ENCODE assay signal across 8 mouse cellular contexts in the genomic region with DNA sequence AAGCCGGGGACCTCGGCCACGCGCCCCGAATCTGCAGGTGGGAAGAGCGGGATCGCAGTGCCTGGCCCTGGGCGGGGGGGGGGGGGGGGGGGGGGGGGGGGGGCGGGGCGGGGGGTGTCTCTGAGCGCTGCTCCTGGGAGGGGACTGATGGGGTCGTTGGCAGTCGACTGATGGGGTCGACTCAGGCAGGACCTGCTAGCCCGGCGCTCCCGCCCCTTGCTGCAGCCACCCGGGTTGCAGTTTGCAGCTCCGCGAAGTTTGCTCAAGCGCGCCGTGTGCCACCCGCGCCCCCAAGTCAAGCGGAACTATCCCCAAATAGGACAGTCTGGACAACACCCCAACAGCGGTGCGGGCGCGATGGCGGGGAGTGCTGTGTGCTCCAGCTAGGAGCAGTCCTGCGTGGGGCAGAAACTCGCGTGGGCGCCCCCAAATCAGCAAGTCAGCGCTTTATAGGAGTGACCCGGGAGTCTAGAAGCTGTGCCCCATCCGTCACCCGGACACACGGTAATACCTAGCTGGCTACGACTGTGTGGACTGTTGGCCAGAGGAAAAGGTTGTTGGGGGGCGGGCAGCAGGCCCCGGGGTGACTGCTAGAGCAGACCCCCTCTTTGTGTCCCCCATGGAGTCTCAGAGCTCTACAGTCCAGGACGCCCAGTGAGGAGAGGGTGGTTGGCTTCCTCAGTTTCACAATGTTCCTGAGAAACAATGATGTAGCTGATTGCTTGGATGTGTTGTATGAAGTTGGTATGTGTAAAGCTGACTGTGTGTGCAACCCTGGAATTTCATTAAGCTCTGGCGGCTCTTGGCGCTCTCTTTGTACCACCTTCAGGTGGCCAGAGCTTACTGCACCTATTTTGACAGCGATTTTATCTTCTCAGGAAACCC. TPM values are rescaled to one million over a fixed set of nuclear protein-coding genes. Genes with fewer than 3 reads are reported as not detected.
DNase-seq lines count a peak whose midpoint lies in the region; ATAC-seq and TF ChIP-seq lines count a peak whose summit lies in the region.

No protein-coding gene starts in this region.

- no peak for TF ChIP-seq EP300 in MEL (IDR thresholded peaks at IDR 0.05; ENCODE audit: low read depth in 1 of 2, low read length in 2 of 2)

- peak; percentile 3 for DNase-seq in MEL (ENCODE audit: low read depth, low spot score)
- peak; percentile 78 for DNase-seq in brain, adult 2 months (ENCODE audit: low read depth, low spot score)
- DNase-seq in heart, postnatal 10 days = peak; percentile 66 to 70
- DNase-seq in kidney, postnatal 4 days = peak; percentile 69 to 84
- DNase-seq in ovary, postnatal 14 days (ENCODE audit: low spot score) = peak; percentile 29
- no peak for DNase-seq in T-cell, adult 2 months (ENCODE audit: low spot score)

- H3K4me3 ChIP-seq in MEL (ENCODE audit: control insufficient read depth in 1 of 2, insufficient read depth in 1 of 2, low read depth in 2 of 2, low read length in 2 of 2) = no peak overlapping the region
- peak overlapping the region; percentile 59 for H3K4me3 ChIP-seq in forebrain, embryonic 12.5 days (replicated peaks)
- H3K4me3 ChIP-seq in lung, embryonic 15.5 days = peak overlapping the region; percentile 53

- no peaks in the 10 kb centered on the region for H3K4me1 ChIP-seq in MEL (ENCODE audit: control insufficient read depth in 1 of 2, insufficient read depth in 2 of 2, low read length in 2 of 2)
- peaks cover 15% of the 10 kb centered on the region; the same call in 1 of the 2 replicates for H3K4me1 ChIP-seq in forebrain, embryonic 12.5 days
- H3K4me1 ChIP-seq in lung, embryonic 15.5 days = peaks cover 11% of the 10 kb centered on the region

- H3K79me2 ChIP-seq in MEL (ENCODE audit: control insufficient read depth, insufficient read depth, low read length, poor library complexity) = no peaks in the 10 kb centered on the region

- no peaks in the 10 kb centered on the region for H3K36me3 ChIP-seq in MEL (ENCODE audit: control insufficient read depth in 1 of 2, insufficient read depth in 2 of 2, low read length in 2 of 2)
- no peaks in the 10 kb centered on the region for H3K36me3 ChIP-seq in forebrain, embryonic 12.5 days (replicated peaks)
- no peaks in the 10 kb centered on the region for H3K36me3 ChIP-seq in lung, embryonic 15.5 days

- intact Hi-C loops in heart, postnatal 10 days (cut with DNase I) = loop anchor here (1.0 to 10.0 kb wide), 9 partner anchors 22 to 202 kb away; no protein-coding TSS in a partner anchor

- under 1% methylated on average over 36 of the region's 47 CpGs for WGBS in forebrain, embryonic 12.5 days
- WGBS in lung, embryonic 15.5 days = under 1% methylated on average over 36 of the region's 47 CpGs

- no peak for TF ChIP-seq CTCF in MEL (IDR thresholded peaks at IDR 0.05 in 2 of 3, conservative IDR thresholded peaks at IDR 0.05 in 1 of 3; ENCODE audit: control insufficient read depth in 1 of 3, insufficient read depth in 1 of 3, low read depth in 2 of 3, low read length in 3 of 3, poor library complexity in 1 of 3, severe bottlenecking in 1 of 3)

- no peaks in the 10 kb centered on the region for H3K9me3 ChIP-seq in MEL (replicated peaks; ENCODE audit: insufficient read depth, low read length)
- H3K9me3 ChIP-seq in forebrain, embryonic 12.5 days = no peaks in the 10 kb centered on the region
- no peaks in the 10 kb centered on the region for H3K9me3 ChIP-seq in lung, embryonic 15.5 days

- H3K27ac ChIP-seq in MEL (ENCODE audit: control insufficient read depth, low read depth, low read length) = no peak overlapping the region
- H3K27ac ChIP-seq in forebrain, embryonic 12.5 days = peak overlapping the region; percentile 83
- H3K27ac ChIP-seq in lung, embryonic 15.5 days = peak overlapping the region; percentile 93

- H3K9ac ChIP-seq in MEL (ENCODE audit: control insufficient read depth, low read depth, low read length, poor library complexity, severe bottlenecking) = no peak overlapping the region
- H3K9ac ChIP-seq in forebrain, embryonic 12.5 days = peak overlapping the region; percentile 69
- H3K9ac ChIP-seq in lung, embryonic 15.5 days = peak overlapping the region; percentile 47

- no peak for TF ChIP-seq POLR2A in MEL (IDR thresholded peaks at IDR 0.05; ENCODE audit: control insufficient read depth in 1 of 2, insufficient read depth in 1 of 2, low read depth in 1 of 2, low read length in 2 of 2, poor library complexity in 1 of 2)

- TF ChIP-seq RAD21 in MEL (IDR thresholded peaks at IDR 0.05; ENCODE audit: low read depth, low read length) = no peak

- ATAC-seq in forebrain, embryonic 12.5 days (ENCODE audit: low FRiP score) = peak; percentile 85
- peak; percentile 76 for ATAC-seq in lung, embryonic 15.5 days (ENCODE audit: borderline replicate concordance, extremely low read depth, low FRiP score, low TSS enrichment)

- peak overlapping the region; percentile 90 for H3K4me2 ChIP-seq in forebrain, embryonic 12.5 days
- peak overlapping the region; percentile 76 for H3K4me2 ChIP-seq in lung, embryonic 15.5 days

- no peaks in the 10 kb centered on the region for H3K27me3 ChIP-seq in MEL (ENCODE audit: control insufficient read depth in 1 of 2, insufficient read depth in 2 of 2, low read length in 2 of 2)
- no peaks in the 10 kb centered on the region for H3K27me3 ChIP-seq in forebrain, embryonic 12.5 days
- no peaks in the 10 kb centered on the region for H3K27me3 ChIP-seq in lung, embryonic 15.5 days

TF ChIP-seq in MEL, 35 proteins besides CTCF, POLR2A, EP300 and RAD21:
- no peak for TF ChIP-seq POLR2AphosphoS2 (IDR thresholded peaks at IDR 0.05; ENCODE audit: low read length)
TF ChIP-seq in MEL: peak in this region for 0.

RNA-seq across cellular contexts. Expression of gene Plekhg1, which starts 0.6 kb away (rescaled TPM):
- not detected in 2 replicates for total RNA-seq in MEL (2012; rRNA removed)
- polyA plus RNA-seq in MEL (2012; ENCODE audit: insufficient read depth in 1 of 2, insufficient read length in 2 of 2, low read depth in 1 of 2, low replicate concordance in 2 of 2, missing spikeins in 1 of 2) = under 1 TPM in 1 of 2 experiments, not detected in 1; 0.01 TPM
- 9.7 and 14.9 TPM in 2 replicates for polyA plus RNA-seq in forebrain, embryonic 12.5 days (2016; fragmentation: Nextera tagmentation; extraction: Ambion mirVana)
- total RNA-seq in heart, postnatal 10 days (2021) = 10 to 100 TPM; 23.3 to 23.4 TPM
- polyA plus RNA-seq in lung, embryonic 15.5 days (2015; fragmentation: Nextera tagmentation; extraction: Ambion mirVana) = 9.4 and 9.9 TPM in 2 replicates

Comparison
In these comparisons a context has a peak if more than half of its experiments do, and no peak if none do; other contexts are left out.
1. H3K4me3 ChIP-seq: peak in forebrain, embryonic 12.5 days (single experiment) and lung, embryonic 15.5 days (single experiment); none in MEL (0 of 2).
2. RNA of gene Plekhg1, which starts 0.6 kb away (polyA plus RNA-seq): 9.7 to 14.9 TPM in forebrain, embryonic 12.5 days and 9.4 to 9.9 TPM in lung, embryonic 15.5 days; 0.01 TPM in MEL; every median in the first group is over 10 times any median in the second.